Mouse (Mus musculus) liver, adult (tissue): ENCODE data around the gene Adat3.

Experiments
- GATA4 ChIP-seq: IDR thresholded peaks from 2 replicates; pipeline ENCODE4 v1.6.1; 2014; ENCODE audit warnings: mild to moderate bottlenecking, low read length; ENCODE audit not compliant: insufficient replicate concordance

Adat3 gene

DNA sequence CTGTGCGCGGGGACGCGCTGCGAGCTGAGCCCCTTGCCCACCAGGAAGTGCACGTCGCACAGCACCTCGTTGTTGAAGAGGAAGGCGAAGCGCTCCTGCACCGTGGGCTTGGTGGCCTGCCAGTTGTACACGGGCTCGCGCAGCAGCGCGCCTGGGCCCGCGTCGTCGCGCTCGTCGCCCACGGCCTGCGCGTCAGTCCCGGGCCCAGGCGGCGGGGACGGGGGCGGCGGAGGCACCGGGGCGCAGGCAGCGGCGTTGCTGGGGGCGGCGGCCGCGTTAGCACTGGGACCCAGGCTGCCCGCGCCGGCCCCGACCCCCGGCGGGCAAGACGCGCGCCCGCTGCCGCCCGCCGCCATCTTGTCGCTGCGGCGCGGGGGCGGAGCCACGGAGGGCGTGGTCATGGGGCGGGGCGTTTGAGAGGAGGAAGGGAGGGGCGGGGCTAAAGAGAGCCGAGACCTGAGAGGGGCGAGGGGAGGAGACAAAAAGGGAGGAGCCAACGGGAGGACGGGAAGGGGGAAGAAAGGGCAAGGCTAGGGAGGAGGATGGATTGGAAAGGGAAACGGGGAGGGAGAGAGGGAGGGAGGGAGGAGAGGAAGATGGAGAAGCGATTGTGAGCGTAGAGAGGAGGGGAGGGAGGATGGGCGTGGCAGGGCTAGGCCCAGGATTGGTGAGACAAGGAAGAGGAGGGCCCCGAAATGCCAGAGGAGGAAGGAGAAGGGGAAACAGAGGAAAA lies 53.6 kb downstream of the Adat3 start:
- TF ChIP-seq GATA4, result peak; percentile 51; the same call in 1 of the 2 replicates

DNA sequence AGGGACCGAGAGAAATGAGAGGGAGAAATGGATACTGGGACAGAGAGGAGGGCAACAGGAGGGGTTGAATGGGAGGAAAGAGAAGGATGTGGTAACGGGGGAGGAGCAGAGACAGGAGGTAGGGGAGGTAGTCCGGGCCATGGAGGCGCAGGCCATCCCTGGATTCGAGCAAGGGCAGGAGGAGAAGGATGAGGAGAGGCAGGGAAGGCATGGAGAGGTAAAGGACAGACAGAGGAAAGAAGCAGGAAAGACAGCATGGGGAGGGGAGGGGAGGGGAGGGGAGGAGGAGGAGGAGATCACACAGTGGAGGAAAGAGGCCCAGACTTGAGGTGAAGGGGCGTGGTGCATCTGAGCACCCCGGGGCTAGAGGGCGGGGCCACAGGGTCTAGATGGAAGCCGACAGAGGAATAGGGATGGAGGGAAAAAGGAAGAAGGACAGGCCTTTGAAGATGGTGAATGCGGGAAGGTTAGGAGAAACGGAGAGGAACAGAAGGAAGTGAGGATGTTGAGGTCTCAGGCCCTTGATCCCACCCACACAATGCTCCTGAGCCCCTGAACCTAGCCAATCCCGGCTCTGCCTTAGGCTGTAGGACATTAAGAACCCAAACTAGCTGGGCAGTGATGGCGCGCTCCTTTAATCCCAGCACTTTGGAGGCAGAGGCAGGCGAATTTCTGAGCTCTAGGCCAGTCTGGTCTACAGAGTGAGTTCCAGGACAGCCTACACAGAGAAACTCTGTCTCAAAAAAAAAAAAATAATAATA lies 54.4 kb downstream of the Adat3 start, which contains the start of gene Btbd2:
Gene Btbd2, minus strand, starts transcription at position 209 of the 761 bp plus-strand sequence.
- TF ChIP-seq GATA4, result no peak
